Mouse (Mus musculus) intestine, embryonic 16.5 days (tissue): ENCODE measurements around the gene Ttc3. TPM values are rescaled to one million over a fixed set of nuclear protein-coding genes. Genes with fewer than 3 reads are reported as not detected.
"Not testable (repeated sequence)": the region's sequence is repeated elsewhere in the genome, so short reads cannot be mapped to it uniquely, and the experiment has no call there.

Source experiments
- ATAC-seq: fragments of 200-750 bp; cut with Nextera tagmentation; 2 replicates; pipeline ENCODE4 v1.8.0; 2017; ENCODE audit warnings: moderate TSS enrichment, moderate library complexity
- H3K27ac ChIP-seq: fragments of 300-500 bp; sonication (generic); 2 replicates; pipeline ENCODE4 v1.5.1; 2014; ENCODE audit warnings: mild to moderate bottlenecking, low read length
- H3K27me3 ChIP-seq: fragments of 300-500 bp; sonication (generic); replicated peaks from 2 replicates; pipeline ENCODE4 v1.6.1; 2014; ENCODE audit warnings: low read length, control low read depth, mixed read lengths; ENCODE audit not compliant: control insufficient read depth, insufficient read depth
- H3K36me3 ChIP-seq: fragments of 300-500 bp; sonication (generic); 2 replicates; pipeline ENCODE4 v1.6.1; 2014; ENCODE audit warnings: low read length, control low read depth; ENCODE audit not compliant: control insufficient read depth, insufficient read depth
- H3K4me1 ChIP-seq: fragments of 300-500 bp; sonication (generic); 2 replicates; pipeline ENCODE4 v1.6.1; 2014; ENCODE audit warnings: low read length, control low read depth, mixed read lengths; ENCODE audit not compliant: control insufficient read depth, insufficient read depth
- H3K4me2 ChIP-seq: fragments of 300-500 bp; sonication (generic); 2 replicates; pipeline ENCODE4 v1.6.1; 2014; ENCODE audit warnings: low read depth, low read length, control low read depth
- H3K4me3 ChIP-seq: fragments of 300-500 bp; sonication (generic); 2 replicates; pipeline ENCODE4 v1.5.1; 2014; ENCODE audit warnings: mild to moderate bottlenecking, low read length
- H3K9ac ChIP-seq: fragments of 300-500 bp; sonication (generic); 2 replicates; pipeline ENCODE4 v1.6.1; 2014; ENCODE audit warnings: low read depth, low read length
- H3K9me3 ChIP-seq: fragments of 300-500 bp; sonication (generic); 2 replicates; pipeline ENCODE4 v1.6.1; 2016; ENCODE audit warnings: low read length, control low read depth; ENCODE audit not compliant: control insufficient read depth
- WGBS: fragments of 180-500 bp; shearing (Covaris S2); extraction: QIAGEN DNeasy Blood & Tissue Kit; methylation state at CpG from one replicate; pipeline ENCODE4 v1.1.7; 2014; 5-methylcytosine and 5-hydroxymethylcytosine counted together
- polyA plus RNA-seq: library from polyadenylated mRNA; unstranded; fragments of >200 nt; fragmentation: Nextera tagmentation; extraction: Ambion mirVana; gene quantifications from 2 replicates; pipeline ENCODE4 v1.2.1, GENCODE M21; 2015

Ttc3 gene
- polyA plus RNA-seq, 1 experiment from 2014 or later: 128 TPM

GRCm38 (mm10) chr16:94449151-94449550, 78.7 kb downstream of the Ttc3 start:
- Histone ChIP-seq H3K9ac (no peak overlapping the region), H3K27ac (peak overlapping the region; percentile 85), H3K27me3 (no peaks in the 10 kb centered on the region), H3K36me3 (peaks cover 4% of the 10 kb centered on the region; the same call in 1 of the 2 replicates), H3K4me2 (no peak overlapping the region), H3K4me3 (no peak overlapping the region), H3K4me1 (0 out of 2 replicates have a peak, but pooled peaks cover 3% of the 10 kb centered on the region), H3K9me3 (no peaks in the 10 kb centered on the region)
- WGBS: 67% methylated on average over 8 of the region's 8 CpGs
- peak; percentile 37 for ATAC-seq

- peak overlapping the region; percentile 85 for H3K27ac ChIP-seq
- peak; percentile 57 for ATAC-seq
- no peak overlapping the region for H3K9ac ChIP-seq
- no peaks in the 10 kb centered on the region for H3K27me3 ChIP-seq
- H3K36me3 ChIP-seq: peaks cover 4% of the 10 kb centered on the region; the same call in 1 of the 2 replicates
- H3K4me3 ChIP-seq: no peak overlapping the region
- 71% methylated on average over 7 of the region's 7 CpGs for WGBS
- no peaks in the 10 kb centered on the region for H3K9me3 ChIP-seq
- no peak overlapping the region for H3K4me2 ChIP-seq
- H3K4me1 ChIP-seq: 0 out of 2 replicates have a peak, but pooled peaks cover 3% of the 10 kb centered on the region
These were observed 79.2 kb downstream of the Ttc3 start for GRCm38 (mm10) chr16:94449632-94450031.

DNA sequence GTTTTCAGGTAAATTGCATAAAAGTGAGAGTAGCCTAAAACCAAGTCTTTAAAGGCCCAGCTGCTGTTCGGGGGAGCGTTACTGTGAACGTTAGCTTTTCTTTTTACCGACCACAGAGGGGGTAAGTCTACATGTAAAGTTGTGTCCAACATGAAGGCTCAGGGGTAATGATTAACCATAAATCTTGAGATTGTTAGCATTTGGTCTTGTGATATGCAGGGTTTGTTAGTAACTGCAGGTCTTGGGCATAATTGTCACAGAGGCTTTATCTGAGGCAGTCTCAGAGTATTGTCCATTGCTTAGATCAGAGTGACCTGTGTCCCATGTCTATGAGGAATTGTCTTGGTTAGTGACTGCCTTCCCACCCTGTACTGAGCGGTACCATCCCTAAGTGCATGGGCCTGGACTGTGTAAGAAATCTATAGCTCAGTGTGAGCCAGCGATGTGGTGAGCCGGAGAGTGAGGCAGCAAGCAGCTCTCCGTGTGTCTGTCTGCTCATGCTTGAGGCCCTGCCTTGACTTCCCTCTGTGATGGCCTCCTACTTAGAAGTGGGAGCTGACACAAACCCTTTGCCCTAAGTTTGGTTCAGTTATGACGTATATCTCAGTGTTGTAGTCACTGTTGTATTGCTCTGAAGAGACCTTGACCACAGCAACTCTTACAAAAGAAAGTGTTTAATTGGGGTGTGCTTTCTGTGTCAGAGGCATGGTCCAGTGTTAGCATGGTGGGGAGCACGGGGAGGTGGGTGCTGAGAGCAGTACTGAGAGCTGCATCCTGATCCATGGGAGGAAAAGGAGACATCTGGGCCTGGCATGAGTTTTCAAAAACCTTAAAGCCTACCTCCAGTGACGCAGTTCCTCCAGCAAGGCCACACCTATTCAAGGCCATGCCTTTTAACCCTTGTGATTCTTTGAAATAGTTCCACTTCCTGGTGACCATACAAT, 81.4 kb downstream of the Ttc3 start:
- H3K4me3 ChIP-seq: no peak overlapping the region
- peak overlapping the region; percentile 28 for H3K4me2 ChIP-seq
- H3K27ac ChIP-seq: peak overlapping the region; percentile 86
- H3K27me3 ChIP-seq: no peaks in the 10 kb centered on the region
- 65% methylated on average over 11 of the region's 11 CpGs for WGBS
- H3K9me3 ChIP-seq: no peaks in the 10 kb centered on the region
- peaks cover 9% of the 10 kb centered on the region; the same call in 1 of the 2 replicates for H3K36me3 ChIP-seq
- peak; percentile 77 for ATAC-seq
- H3K9ac ChIP-seq: no peak overlapping the region
- H3K4me1 ChIP-seq: 0 out of 2 replicates have a peak, but pooled peaks cover 3% of the 10 kb centered on the region

DNA sequence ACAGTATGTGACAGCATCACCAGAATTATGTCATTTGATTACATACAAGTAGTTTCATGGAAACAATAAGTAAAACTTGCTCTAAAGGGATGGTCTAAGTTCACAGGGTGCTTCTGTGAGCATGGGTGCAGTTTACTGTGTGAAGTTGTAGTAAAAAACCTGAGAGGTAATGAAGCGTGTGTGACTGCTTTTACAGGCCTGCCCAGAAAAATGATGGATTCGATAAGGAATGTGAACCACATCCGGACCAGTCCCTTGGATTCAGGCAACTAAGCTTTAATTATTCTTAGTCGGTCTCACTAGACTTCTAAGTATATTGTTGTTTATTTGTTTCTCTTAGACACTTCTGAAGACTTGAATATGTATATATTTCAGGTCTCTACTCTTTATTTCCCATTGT, 82.3 kb downstream of the Ttc3 start:
- no peak for ATAC-seq
- Histone ChIP-seq H3K9me3 (no peaks in the 10 kb centered on the region), H3K27ac (peak overlapping the region; percentile 86; the same call in 1 of the 2 replicates), H3K4me3 (no peak overlapping the region), H3K36me3 (peaks cover 7% of the 10 kb centered on the region; the same call in 1 of the 2 replicates), H3K4me1 (0 out of 2 replicates have a peak, but pooled peaks cover 3% of the 10 kb centered on the region), H3K4me2 (no peak overlapping the region), H3K9ac (no peak overlapping the region), H3K27me3 (no peaks in the 10 kb centered on the region)
- WGBS: 75% methylated on average over 4 of the region's 4 CpGs

DNA sequence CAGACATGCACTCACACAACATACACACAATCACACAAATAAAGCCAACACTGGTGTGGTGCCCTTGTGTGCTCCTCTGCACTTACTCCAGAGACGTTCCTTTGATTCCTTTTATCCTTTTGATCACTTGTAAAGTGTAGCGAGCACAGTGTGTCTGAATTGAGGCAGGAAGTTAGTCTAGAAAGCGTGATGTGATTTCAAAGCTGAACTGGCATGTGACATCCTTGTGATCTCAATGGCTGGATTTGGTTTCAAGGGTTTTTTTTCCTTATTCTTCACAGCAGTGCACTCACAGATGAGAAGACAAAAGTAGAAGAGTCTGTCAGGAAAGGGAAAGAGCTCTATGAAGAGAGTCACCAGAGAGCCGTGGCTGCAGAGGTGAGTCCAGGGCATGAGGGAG, 83.7 kb downstream of the Ttc3 start:
- no peak overlapping the region for H3K27ac ChIP-seq
- H3K9ac ChIP-seq: no peak overlapping the region
- ATAC-seq: no peak
- WGBS: 69% methylated on average over 4 of the region's 4 CpGs
- no peaks in the 10 kb centered on the region for H3K27me3 ChIP-seq
- H3K9me3 ChIP-seq: no peaks in the 10 kb centered on the region
- peaks cover 13% of the 10 kb centered on the region; the same call in 1 of the 2 replicates for H3K36me3 ChIP-seq
- 0 out of 2 replicates have a peak, but pooled peaks cover 3% of the 10 kb centered on the region for H3K4me1 ChIP-seq
- H3K4me3 ChIP-seq: no peak overlapping the region
- no peak overlapping the region for H3K4me2 ChIP-seq

DNA sequence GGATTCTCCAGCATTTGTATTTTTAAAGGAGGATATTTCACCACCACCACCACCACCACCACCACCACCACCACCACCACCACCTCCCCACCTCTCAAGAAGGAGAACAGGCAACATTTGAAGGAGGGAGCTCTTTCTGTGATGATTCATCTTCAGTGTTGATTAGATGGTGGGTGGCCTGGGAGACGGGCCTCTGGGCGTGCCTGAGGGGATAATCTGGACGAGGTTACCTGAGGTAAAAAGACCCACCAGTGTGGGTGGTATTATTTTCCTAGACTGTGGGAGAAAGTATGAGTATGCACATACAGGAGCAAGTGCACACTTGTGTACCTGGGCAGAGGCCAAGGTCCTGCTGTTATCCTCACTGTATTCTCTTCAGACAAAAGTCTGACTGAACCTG, 93.6 kb downstream of the Ttc3 start:
- Histone ChIP-seq H3K36me3 (peaks cover 36% of the 10 kb centered on the region), H3K4me2 (no peak overlapping the region), H3K27ac (no peak overlapping the region), H3K4me1 (no peaks in the 10 kb centered on the region), H3K27me3 (no peaks in the 10 kb centered on the region), H3K4me3 (no peak overlapping the region), H3K9ac (no peak overlapping the region), H3K9me3 (no peaks in the 10 kb centered on the region)
- no peak for ATAC-seq
- 83% methylated on average over 3 of the region's 3 CpGs for WGBS

GRCm38 (mm10) chr16:94465900-94466299, 95.5 kb downstream of the Ttc3 start:
- no peak for ATAC-seq
- Histone ChIP-seq H3K4me2 (no peak overlapping the region), H3K4me1 (no peaks in the 10 kb centered on the region), H3K36me3 (peaks cover 30% of the 10 kb centered on the region), H3K27ac (no peak overlapping the region), H3K27me3 (no peaks in the 10 kb centered on the region), H3K9ac (no peak overlapping the region), H3K4me3 (no peak overlapping the region), H3K9me3 (no peaks in the 10 kb centered on the region)
- WGBS: 80% methylated on average over 4 of the region's 4 CpGs

- H3K27ac ChIP-seq, ATAC-seq, H3K9ac ChIP-seq, H3K4me3 ChIP-seq, H3K9me3 ChIP-seq, H3K27me3 ChIP-seq, H3K4me2 ChIP-seq, H3K4me1 ChIP-seq: not testable (repeated sequence)
- peaks cover 26% of the 10 kb centered on the region for H3K36me3 ChIP-seq
- WGBS: 90% methylated on average over 7 of the region's 7 CpGs
These were observed 95.9 kb downstream of the Ttc3 start for GRCm38 (mm10) chr16:94466317-94466716.

- H3K4me2 ChIP-seq: no peak overlapping the region
- no peaks in the 10 kb centered on the region for H3K27me3 ChIP-seq
- no peaks in the 10 kb centered on the region for H3K4me1 ChIP-seq
- no peak overlapping the region for H3K27ac ChIP-seq
- H3K36me3 ChIP-seq: peaks cover 25% of the 10 kb centered on the region
- H3K9me3 ChIP-seq: no peaks in the 10 kb centered on the region
- H3K9ac ChIP-seq: no peak overlapping the region
- 86% methylated on average over 11 of the region's 11 CpGs for WGBS
- no peak overlapping the region for H3K4me3 ChIP-seq
- ATAC-seq: no peak
These were observed 97.1 kb downstream of the Ttc3 start for GRCm38 (mm10) chr16:94467337-94468055.
